Mouse (Mus musculus) thymus, adult 18-20 months (tissue): Measurements from ENCODE around the gene Lnx1.

Experiments
- DNase-seq, 2 experiments: peaks; one replicate each; pipeline ENCODE4 v3.0.0; 2022; ENCODE audit warnings: mixed read lengths in 2 of 2

Lnx1 gene

DNA sequence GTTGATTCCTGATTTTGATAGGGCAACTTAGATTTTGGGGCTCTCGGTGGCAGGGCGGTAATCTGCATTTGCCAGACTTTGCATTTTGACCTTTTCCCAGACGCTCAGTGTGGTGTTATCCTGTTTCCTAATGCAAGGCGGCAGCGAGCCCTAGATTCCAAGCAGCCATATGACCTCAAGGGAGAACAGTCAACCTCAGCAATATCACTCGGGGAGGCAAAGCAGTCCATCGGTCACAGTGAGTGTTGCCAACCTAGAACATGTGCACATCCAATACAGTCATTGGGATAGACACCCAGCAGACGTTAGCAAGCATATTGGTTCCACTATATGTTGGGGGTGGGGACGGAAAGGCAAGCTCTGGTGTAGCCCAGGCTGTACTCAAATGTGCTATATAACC lies 54.5 kb downstream of the Lnx1 start:
- DNase-seq, result no peak

DNA sequence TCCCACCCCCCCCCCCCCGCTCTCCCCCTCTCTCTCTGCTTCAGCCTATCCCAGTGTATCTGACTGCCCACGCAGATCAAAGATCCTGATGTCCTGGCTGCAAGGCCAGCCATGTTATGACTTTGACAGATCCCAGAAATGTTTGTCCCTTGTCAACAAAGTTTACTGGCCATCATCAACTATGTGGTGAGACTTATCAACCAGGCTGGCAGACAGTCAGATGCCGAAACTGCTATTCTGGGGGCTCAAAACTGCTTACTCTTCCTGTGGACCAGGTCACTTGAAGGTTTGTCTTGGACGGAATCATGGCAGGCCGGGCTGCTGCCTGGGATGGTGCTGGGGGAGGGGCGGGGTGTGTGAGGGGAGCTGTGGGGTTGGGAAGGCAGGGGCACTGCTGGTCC lies 55.1 kb downstream of the Lnx1 start:
- no peak for DNase-seq

DNA sequence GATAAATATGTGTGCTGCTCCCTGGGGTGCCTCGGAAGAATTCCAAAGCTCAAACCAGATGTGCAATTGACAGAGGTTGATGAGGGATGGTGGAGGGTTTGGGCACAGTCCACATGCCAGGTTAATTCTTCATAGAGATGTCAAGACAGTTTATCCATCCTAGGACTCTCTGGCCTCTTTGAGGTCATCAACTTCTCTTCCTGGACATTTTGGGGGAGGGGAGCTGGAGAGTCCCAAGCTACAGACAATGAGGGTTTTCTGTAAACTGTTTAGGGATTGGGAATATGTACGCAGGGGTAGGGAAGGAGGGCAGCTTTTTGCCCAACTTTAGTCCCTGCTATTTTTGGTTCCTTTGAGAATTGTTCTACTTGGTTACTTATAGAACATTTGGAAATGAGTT lies 60.4 kb downstream of the Lnx1 start:
- no peak for DNase-seq

DNA sequence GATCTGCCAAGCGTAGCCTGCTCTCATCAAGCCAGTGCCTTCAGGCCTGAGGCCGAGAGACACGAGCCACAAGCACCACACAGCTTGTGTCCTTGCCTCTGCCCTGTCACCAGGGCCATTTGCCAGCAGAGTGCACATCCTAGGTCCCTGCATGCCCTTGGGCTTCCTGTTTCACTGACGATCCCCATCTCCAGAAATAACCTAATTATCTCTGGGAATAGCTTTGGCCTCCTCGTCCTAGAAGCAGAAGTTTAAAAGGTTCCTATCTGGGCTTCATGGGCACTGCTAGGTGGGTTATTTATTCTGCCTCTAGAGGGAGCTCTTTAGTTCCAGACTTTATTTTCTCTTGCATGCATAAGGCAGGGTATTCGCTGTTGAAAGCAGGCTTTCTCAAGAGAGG lies 61.7 kb downstream of the Lnx1 start:
- no peak for DNase-seq

DNA sequence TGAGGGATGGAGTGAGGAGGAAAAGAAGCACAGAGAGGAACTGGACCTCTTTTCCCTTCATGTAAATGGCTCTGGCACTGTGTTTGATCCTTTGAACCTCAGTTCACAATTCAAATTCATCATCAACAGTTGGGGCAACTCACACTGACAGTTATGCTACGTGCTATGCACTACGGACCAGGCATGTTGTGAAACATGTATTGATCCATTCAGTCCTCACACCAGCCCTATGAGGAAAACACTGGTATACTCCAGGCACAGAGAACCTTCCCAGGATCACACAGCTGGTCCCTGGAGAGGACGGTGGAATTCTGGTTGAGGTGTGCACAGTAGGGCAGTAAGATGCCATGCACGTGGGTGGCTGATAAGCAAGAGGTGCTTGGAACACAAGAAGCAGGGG lies 62.2 kb downstream of the Lnx1 start:
- DNase-seq, result no peak

DNA sequence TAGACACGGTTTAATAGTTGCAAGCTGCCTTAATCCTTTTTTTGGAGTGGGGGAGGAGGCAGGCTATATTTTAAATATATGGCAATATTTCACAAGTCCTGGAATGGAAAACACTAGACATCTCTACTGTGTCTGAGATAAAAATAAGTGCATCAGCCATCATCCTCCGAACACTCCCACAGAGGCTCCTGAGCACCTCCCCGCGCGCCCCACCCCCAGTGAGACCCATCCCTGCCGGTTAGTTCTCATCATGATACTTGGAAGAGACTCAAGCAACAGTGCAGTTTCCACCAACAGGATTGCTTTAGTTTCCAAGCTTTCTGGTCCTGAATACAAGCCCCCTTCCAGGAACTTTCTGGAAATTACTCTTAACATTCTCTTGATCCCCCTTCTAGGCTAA lies 63.2 kb downstream of the Lnx1 start:
- DNase-seq, result no peak

DNA sequence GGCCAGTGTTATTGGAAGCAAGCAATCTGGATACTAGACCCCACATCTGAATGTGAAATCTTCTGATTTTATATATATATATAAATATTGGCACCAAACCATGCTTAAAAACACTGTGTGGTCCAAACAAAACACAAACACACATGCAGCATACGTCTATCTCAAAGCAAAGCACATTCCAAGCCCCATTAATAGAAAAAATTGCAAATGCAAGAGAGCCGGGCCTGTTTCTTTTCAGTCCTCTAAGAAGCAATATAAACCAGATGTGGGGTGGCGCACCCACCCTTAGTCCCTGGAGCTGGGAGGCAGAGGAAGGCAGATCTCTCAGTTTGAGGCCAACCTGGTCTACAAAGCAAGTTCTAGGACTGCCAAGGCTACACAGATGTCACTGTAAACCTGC lies 68.3 kb downstream of the Lnx1 start:
- DNase-seq, result no peak

DNA sequence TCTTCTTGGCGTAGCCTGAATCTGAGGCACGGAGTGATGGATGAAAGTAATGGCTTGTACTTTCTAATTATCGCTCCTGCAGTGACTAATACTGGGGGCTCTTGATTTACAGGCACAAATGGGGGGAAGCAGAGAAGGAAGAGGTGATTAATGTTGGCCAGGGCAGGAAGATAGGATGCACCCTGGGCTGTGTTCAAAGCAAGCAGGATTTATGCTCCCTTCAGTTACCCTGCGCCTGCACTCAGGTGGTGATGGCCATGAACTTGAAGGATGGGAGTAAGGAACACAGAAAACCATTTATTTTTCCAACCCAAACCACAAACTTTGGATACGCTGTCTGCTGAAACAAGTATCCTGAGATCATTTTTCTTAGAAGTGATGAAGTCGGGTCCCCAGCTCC lies 69.3 kb downstream of the Lnx1 start:
- DNase-seq, result no peak

DNA sequence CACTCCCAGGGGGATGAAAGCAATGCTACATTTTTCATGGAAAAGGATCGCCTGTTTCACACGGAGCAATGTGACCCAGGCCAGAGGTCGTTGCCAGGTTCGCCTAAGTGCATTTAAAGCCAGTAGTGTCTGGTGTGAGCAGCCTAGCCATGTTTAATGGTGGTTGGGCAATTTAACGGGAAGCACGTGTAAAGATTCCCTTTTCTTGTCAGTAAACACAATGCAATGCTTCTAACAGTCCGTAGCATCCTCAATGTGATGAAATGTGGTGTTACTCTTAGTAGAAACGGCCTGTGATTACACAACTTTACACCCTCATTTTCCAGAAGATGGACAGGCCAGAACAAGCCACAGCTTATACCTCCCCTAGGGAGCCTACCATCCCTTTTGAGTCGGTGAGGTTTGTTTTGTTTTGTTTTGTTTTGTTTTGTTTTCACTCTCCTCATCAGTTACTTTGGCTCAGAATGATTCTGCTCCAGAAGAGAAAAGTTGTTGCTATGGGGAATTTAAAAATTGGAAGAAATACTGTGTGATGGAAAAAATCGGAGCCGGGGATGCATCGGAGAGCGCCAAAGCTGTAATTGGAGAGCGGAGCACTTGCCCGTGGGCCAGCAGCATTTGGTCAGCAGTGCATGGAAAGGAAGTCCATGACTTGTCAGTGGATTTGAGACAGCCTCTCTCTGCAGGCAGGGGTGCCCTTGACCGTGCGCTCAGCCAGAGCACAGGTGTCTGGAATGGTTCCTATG lies 70.2 kb downstream of the Lnx1 start:
- DNase-seq, result no peak

DNA sequence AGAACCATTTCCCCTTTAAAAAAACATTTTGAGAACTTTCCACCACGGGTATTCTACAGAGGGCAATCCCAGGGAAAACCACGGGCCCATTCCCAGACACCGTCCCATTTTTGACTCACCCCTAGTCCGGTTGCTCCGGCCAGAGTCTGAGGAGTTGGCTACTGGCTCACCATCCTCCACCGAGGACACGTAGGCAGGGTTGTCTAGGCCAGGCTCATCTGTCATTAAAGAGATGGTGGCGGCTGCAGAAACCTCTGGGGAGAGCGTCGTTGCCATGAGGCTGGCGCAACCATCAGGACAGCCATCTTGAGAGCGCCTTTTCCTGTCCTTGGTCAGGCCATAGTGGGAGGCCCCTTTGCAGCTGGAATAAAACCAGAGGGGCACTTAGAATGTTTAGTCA lies 74.7 kb downstream of the Lnx1 start:
- DNase-seq, result no peak

DNA sequence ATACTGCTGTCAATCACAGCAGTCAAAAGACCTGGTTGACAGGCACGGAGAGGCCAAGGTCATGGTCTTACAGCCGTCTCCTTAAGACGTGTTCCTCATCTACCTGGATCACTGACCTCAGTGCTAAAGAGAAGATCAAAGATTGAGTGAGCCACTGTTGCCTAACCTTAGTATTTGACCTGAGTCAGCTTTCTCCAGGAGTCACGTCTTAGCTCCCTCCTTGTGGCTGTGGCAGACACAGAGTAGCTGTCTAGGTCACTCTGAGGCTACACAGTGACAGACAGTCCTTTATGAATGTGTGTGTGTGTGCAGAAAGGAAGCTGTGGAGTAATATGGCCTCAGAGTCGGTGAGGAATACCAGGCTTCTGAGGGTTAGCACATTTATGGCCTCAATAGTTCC lies 78.3 kb downstream of the Lnx1 start:
- no peak for DNase-seq

DNA sequence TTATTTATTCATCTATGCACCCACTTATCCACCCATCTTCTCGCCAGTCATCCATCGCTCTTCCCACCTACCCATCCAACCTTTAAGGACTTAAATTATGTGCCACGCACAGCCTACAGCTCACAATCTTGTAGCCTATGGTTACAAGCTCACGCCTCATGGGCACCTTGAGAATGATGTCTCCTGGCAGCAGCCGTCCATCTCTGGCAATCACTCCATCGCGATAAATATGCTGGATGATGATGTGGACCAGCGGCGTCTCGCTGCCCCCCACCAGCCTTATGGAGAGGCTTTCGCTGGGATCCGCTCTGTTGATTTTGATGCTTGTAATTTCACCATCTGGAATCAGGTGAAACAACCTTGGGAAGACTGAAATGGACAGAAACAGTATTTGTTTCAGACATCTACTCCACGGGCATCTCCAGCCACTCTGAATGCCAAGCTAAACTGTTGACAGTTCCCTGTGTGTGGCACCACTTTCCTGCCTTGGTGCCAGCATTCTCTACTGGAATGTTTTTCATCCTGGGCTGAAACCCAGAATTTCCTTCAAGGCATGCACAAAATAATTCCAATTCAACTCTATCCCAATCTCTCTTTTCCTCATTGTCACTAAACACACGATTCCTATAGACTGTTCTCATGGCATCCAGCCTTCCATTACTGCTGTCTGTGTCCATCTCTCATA lies 79.3 kb downstream of the Lnx1 start:
- DNase-seq, result no peak

DNA sequence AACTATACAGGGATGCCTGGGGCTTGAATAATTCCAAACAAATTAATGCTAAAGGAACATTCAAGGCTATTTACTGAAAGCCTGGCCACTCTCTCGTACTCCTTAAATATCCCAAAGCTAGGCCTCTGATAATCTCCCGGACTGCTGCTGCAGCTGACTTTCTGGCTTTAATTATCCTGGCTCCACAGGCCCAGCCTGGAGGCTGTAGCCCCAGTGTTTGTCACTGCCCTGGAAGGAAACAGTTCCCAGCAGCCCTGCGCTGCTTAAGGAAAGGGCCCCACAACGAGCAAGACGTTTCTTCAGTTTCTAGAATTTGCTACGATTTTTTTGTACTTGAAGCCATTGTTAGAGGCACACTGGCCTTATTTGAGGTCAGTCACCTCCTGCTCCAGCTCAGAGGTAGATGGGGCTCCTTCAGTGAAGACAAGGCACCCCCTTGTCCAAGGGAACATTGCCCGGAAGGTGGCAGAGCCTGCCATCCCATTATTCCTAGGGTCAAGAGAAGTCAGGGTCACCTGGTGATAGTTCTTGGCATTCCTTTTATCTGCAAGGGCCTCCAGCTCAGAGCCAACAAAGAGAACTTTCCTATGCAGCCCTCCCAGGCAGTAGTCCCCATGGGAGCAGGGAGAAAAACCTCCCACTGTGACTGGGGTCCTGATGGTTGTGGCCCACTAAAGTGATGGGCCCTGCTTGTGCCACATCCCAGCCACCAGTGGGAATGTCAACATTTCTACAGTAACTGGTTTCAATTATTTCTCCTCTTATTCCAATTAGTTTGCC lies 80.8 kb downstream of the Lnx1 start:
- no peak for DNase-seq

DNA sequence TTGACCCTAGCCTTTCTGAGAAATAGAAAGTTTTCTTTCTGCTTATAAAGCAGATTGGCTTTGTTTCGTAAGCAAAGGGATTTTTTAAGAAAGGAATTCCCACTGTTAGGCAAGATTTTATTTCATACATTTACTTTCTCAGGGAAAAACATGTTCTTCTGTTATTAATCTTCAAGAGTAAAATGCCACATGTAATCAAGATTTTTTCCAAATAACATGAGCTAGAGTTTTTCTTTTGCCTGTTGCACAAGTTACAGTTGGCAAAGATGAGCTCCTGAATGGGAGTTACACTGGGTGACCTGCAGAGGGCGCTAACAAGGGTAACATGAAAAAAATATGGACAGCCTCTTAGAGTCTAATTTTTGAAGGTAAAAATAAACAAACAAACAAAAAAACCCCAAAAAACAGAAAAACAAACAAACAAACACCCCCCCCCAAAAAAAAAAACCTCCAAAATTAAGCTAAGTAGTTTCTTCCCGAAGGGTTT lies 84.1 kb downstream of the Lnx1 start:
- no peak for DNase-seq

DNA sequence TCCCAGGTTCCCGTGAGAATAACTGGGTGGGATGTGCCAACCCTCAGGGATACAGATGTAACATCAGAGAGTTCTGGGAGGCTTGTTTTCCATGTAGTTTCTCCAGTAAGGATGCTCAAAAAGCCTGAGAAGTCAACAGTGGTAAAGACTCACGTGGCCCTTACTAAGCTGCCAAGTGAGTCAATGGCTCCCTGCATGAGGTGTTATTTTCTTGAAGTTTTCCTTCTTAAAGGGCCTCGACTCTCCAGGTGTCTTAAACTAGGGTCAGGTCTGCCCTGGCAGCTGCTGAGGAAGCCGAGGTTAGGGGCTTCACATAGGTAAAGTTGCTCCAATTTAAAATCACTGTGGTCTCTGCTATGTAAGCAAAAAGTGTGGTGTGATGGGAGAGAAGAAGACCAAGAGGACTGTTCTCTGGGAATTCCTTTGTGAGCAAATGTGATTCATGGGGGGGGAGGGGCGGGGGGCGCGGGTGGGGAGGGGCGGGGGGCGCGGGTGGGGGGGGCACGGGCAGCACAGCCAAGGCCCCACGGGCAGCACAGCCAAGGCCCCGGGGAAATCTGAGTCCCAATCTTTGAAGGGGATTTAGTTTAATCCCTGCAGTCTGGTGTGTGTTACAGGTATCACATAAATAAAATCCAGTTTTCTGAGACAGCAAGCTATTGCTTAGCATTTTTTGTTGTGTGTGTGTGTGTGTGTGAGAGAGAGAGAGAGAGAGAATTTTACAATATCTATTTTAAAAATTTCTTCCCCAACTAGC lies 84.7 kb downstream of the Lnx1 start:
- DNase-seq, result no peak

DNA sequence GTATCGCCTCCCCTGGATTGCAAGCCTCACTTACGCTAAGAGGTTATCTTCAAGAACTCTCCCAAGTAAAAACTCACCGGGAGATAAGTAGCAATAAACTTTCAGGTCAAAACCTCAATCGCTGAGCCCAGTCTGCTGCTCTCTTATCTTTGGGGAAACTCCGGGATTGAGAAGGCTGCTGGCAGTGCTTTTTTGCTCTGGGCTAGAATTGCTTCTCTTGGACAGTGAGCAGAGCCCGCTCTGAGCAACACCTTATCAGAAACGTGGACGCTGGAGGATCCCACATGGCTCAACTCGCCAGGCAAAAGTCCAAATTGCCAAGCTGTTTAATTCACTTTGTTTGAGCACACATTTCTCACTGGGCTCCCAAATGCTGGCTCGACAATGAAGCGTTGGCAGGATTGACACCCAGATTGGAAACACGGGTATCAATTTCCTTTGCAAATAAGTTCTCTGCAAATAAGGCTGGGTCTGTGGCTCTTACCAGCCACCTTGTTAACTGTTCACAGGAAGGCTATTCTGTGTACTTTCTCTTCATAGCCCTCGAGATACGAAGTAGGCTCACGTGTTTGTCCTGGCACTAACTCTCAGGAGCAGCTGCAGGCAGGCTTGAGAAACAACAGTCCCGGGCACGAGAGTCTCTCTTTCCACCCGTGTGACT lies 89.1 kb downstream of the Lnx1 start:
- DNase-seq, result no peak

DNA sequence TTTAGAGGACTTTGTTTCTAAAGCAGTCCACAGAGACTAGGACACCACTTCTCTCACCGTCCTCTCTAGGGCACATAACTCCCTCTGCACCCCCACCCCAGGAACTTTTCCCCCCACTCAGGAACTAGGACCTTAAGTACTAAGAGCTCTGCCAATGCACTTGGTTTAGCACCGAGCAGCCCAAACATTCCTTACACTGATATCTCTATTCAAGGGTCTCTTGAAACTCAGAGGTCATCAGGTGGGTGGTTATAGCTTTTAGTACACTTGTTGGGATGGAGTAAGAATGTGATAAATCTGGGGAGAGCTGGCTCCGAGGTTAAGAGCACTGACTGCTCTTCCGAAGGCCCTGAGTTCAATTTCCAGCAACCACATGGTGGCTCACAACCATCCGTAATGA lies 90.0 kb downstream of the Lnx1 start:
- DNase-seq, result no peak

DNA sequence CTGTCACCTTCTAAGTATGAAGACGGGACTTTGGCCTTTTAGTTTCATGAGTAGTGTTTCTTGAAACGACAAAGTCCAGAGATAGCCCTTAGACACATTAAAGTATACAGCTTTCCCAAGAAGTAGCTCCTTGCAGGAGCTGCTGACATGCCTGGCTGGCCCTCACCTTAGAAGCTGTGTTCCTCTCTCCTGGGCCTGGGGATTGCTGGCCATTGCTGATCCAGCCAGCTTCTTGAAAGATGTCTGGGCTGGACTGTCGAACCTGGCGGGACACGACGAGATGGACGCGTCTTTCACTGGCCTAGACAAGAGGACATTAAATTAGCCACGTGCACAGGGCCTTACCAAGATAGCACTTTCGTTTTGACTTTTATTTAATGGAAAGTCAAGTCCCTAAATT lies 92.2 kb downstream of the Lnx1 start:
- DNase-seq, result no peak

DNA sequence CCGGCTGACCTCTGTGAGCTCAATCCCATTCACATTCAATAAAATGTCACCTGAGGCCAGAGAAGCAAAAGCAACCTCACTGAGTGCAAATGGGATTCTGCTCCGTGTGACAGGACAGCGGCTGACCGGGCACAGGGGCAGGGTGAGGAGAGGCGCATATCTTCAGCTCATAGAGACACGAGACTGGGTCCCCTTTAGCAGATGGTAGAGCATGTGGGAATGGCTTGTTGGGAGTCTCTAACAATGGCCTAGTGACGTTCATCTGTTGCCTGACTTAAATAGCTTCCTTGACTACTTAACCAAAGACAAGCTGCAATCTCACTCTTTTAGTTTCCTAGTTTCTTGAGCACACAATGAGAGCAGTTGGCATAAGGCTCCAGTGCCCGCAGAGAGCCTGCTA lies 96.5 kb downstream of the Lnx1 start:
- DNase-seq, result no peak

DNA sequence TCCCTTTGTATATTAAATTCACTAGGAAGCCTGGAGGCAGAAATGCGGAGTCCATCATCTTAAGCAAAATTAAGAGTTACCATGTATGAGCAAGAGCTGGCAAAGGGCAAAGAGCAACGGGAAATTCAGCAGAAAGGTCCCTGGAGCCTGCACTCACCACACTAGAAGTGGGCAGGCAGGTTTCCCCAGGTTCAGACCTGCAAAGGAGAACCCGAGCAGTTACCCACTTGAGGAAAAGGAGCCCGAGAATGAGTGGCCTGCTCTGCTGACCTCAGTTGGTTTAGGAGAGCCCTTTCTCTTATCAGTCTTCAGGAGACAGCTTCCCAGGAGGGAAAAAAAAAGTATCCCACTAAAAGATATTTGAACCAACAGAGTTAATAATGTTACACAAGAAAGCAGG lies 99.4 kb downstream of the Lnx1 start:
- DNase-seq, result no peak

DNA sequence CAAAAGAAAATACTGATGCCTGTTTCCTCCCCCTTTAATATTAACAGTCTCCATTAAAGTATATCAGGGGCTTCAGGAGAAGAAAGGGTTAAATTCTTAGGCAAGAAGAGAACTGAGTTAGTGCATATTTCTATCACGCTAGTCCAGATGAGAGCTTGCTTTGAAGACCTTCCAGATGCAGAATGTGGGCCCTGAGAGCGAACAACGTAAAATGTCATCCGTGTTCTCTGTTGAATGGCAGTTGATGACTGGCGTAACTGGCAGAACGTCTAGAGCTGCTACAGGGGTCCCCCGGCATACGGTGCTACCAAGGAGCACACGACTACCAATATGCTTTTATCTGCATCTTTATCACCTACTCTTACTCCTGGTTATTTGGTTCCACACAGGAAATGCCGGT lies 100.3 kb downstream of the Lnx1 start:
- DNase-seq, result no peak

DNA sequence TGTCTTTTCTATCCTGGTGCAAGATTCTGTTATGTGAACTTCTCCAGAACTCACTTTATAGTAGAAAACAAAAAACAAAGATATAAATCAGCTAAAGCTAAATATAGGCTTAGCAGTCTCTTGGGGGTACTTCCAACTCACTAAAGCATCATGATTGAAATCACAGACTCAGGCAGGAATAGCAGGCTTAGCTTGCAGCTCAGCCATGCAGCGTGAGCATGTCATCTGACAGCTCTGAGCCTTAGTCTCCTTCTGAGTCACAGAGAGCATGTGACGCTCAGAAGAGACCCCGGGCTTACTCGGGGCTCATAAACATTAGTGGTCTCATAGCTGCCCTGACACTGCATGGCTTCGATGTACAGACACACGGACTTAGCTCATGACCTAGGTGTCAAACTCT lies 100.7 kb downstream of the Lnx1 start:
- DNase-seq, result no peak

DNA sequence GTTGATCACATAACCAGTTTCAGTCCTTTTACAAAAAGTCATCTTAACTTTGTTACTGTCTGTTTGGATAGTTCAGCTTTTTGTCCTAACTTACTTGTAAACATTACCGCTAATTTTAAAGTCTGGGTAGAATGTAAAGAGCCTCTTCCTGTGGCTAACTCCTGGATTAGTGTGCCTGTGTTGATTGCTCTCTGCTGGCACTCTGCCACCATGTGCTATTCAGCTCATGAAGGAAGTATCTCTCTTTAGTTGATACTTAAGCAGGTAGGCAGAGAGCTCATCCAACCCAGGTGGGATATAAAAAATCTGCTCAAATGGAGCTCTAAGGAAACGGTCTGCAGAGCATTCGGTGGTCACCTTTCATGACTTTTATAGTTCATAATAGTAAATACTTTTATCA lies 101.5 kb downstream of the Lnx1 start:
- DNase-seq, result no peak
